Mouse (Mus musculus) colon, adult 2 months (tissue): ENCODE results near the gene Prom1. TPM values are rescaled to one million over a fixed set of nuclear protein-coding genes. Genes with fewer than 3 reads are reported as not detected.

Source experiments
- polyA plus RNA-seq: library from polyadenylated mRNA; depleted of rRNA; stranded (reverse); fragments of >200 nt; gene quantifications from 2 replicates; pipeline ENCODE4 v1.2.3, GENCODE M21; 2012; rRNA removed

Gene Prom1
- polyA plus RNA-seq, result 30.5 and 31.2 TPM in 2 replicates

DNA sequence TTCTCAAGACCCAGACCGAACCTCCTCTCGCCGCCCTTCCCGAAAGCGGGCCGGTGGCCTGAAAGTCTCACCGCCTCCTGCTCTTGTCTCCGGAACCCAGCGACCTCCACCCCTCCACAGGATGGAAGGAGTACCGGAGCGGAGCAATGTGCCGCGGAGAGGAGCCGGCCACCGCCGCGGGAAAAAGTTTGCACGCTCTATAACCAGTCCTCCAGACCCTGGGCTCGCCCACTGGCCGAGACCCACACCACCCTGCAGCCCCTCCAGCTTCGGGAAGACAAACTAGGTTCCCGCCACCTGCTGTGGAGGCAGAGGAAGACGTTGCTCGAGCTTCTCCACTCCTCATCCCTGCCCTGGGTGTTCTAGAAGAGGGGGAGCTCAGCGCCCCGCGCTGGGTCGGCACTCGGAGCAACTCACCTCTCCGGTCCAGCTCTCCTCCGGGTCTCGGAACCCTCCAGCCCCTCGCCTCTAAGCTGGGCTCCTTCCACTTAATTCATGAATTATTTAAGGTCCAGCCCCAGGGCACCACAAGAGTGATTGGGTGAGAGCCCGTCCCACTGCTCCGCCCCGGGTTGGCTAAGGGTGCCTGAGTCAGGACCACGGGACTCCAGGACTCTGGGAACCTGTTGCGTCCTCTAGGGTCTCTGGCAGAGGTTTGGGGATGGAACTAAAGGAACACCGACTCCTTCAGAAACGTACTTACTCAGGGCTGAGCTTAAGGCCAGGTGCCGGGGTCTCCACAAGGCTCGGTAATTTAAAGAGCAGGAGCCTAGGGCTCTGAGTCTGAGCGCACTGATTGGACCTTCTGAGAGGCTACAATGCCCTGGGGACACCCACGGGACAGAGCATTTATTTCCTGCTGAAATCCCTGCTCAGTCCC lies at the start of gene Prom1:
TSS of gene Prom1 (minus strand) at position 802 of the 880 bp plus-strand sequence.

GRCm38 (mm10) chr5:43981620-43982019 lies 120.2 kb downstream of the Prom1 start, which contains the start of gene Fgfbp1:
TSS of gene Fgfbp1 (minus strand) at chr5:43981779.

Other genes with a start within 250 kb of the Prom1 start
- gene Cd38, start 233.5 kb downstream of the Prom1 start, polyA plus RNA-seq, result 43.6 and 71.8 TPM in 2 replicates
- 0.42 and 0.49 TPM in 2 replicates for gene Gm7879, start 188.9 kb downstream of the Prom1 start, polyA plus RNA-seq
- 36.3 and 43.2 TPM in 2 replicates for gene Fgfbp1, start 120.3 kb downstream of the Prom1 start, polyA plus RNA-seq
- gene Tapt1, start 124.6 kb upstream of the Prom1 start, polyA plus RNA-seq, result 13.1 and 19.3 TPM in 2 replicates